Mouse (Mus musculus): Measurements from ENCODE around the gene Apoa4. TPM values are rescaled to one million over a fixed set of nuclear protein-coding genes. Genes with fewer than 3 reads are reported as not detected.

Gene Apoa4
- not detected for total RNA-seq (2022)

DNA sequence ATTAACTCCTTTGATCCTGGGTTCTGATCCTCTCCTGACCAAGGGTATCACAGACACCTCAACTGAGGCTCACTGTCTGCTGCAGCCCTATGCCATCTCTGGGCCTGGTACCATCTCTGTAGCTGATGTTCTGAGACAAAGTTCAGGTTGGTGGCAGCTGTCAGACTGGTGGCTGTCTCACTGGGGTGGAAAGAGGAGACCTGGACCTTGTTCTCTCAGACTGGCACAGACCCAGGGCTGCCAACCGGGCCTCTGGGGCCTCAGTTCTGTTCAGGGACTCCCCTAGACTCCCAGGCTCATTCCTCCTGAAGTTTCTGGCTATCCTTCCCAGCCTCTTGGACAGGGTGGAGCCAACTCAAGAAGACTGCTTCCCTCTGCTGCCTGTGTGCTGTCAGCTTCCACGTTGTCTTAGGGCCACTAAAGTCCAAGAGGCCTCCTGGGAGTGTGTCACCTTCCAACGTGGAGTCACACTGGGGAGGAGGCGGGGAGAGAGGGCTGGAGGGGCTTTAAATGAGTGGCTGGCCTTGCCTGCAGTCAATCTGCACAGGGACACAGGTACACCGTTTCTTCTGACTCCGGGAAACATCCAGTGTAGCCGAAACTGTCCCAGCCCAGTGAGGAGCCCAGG is at the start of gene Apoa4:
Gene Apoa4, plus strand, starts transcription at position 171 of the 628 bp plus-strand sequence.
- DNase-seq (ENCODE audit: low spot score in 2 of 2): no peak

DNA sequence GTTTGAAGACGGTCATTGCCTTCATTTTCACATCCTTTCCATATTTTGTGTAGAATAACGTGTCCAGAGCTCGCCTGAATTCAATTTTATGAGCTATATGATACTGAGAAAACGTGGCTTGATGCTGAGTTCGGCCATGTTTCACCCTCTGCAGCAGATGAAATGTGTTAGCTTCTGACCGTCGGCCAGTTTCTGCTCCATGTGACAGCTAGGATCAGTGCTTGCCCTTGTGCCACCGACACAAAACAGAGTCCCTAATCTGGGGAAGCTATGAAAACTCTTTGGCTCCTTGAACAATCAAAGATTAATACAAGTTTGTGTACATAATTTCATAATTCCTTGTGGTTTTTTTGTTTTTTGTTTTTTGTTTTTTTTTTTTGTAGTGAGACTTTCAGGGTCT is 49.3 kb upstream of the Apoa4 start:
- no peak for DNase-seq (ENCODE audit: low spot score in 2 of 2)

DNA sequence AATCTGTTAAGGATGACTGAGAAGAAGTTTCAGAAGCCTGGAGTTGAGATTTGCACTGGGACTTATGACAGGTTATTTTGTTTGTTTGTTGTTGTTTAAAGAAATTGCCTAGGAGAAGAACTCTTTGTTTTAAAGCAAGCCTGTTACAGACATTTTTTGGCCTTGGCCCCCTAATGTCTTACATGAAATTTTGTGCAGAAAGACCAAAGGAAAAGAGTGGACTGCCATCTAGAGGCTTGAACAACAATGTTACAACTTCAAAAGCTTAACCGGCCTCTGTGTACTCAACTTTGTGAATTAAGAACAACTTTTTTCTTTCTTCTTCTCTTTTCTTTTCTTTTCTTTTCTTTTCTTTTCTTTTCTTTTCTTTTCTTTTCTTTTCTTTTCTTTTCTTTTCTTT is 48.9 kb upstream of the Apoa4 start:
- DNase-seq (ENCODE audit: low spot score in 2 of 2): no peak

DNA sequence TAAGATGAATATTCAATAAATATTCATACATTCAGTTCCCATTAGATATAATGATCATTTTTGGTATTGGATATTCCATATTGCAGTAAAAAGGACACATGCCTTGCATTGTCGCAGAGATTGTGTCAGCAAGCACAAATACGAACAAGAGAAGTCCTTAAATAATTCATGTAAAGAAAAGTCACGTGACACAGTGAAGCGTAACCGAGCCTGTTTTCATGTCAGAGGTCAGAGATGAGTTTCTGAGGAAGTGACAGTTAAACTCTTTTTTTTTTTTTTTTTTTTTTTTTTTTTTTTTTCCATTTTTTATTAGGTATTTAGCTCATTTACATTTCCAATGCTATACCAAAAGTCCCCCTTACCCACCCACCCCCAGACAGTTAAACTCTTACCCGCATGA is 47.9 kb upstream of the Apoa4 start:
- DNase-seq (ENCODE audit: low spot score in 2 of 2): no peak

DNA sequence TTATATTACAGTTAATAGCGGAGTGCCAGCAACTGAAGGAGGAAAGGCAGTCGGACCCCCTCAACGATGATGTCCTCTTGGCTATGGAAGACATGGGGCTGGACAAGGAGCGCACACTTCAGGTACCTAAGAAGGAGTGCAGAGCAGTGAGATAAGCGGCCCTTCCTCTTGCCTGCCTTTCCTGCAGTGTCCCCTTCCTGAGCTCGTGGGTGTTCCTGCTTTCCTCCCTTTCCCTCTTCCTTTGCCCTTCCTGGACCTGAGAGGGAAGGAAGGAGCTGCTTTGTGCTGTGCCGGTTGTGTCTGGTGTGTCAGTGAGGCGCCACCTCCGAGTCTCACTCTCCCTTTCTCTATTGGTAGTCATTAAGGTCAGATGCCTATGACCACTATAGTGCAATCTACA is 45.7 kb upstream of the Apoa4 start:
- DNase-seq (ENCODE audit: low spot score in 2 of 2): no peak

DNA sequence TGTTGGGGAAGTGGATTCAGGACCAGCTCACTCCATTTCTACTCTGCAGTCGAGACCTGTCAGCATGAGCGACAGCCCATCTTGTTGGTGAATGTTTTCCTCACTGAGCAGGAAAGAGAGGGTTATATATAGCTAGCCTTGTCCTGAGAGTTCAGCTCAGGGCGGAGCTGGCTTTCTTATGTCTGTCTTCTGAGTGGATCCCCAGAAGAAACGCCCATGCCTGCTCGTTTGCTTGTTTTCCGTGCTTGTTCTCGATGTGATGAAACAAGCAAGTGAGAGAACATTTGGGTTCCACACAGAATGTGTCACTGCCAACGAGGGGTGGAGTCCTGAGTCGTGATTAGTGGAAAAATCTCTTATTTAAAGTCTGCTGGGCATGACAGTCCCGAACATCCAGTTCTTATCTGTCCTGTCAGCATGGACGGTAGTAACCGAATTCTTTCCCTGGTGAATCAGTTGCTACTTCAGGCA is 43.8 kb upstream of the Apoa4 start:
- no peak for DNase-seq (ENCODE audit: low spot score in 2 of 2)

DNA sequence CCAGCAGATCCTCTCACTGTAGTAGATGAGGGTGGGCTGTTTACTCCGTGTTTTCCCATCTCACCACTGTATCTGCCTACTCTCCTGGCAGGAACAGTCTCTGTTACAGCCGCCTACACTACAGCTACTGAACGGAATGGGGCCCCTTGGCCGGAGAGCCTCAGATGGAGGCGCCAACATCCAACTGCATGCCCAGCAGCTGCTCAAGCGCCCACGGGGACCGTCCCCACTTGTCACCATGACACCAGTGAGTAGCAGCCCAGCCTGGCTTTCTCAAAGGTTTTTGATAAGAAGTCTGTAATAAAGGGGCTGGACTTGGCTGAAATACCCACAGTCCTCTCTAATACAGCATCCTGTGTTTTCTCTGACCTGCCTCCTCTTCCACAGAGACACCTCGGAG is 42.0 kb upstream of the Apoa4 start:
- DNase-seq (ENCODE audit: low spot score in 2 of 2): peak in 1 of 2 experiments; percentile 47

DNA sequence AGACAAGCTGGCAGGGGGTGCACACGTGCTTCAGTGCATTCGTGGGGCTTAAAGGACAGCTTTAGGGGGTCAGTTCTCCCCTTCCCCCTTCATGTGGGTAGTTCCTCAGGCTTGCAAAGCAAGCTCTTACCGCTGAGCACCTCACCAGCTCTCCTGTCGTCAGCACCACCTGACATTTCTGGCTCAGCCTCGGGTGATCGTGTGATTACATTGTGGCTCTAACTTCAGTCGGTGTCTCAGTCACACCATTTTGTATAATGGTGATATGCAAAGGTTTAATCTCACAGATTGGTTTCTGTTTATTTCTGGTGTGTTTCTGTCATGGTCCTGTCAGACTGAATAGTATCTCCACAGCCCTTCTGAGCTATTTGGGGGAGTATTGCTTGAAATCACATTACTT is 41.6 kb upstream of the Apoa4 start:
- no peak for DNase-seq (ENCODE audit: low spot score in 2 of 2)

DNA sequence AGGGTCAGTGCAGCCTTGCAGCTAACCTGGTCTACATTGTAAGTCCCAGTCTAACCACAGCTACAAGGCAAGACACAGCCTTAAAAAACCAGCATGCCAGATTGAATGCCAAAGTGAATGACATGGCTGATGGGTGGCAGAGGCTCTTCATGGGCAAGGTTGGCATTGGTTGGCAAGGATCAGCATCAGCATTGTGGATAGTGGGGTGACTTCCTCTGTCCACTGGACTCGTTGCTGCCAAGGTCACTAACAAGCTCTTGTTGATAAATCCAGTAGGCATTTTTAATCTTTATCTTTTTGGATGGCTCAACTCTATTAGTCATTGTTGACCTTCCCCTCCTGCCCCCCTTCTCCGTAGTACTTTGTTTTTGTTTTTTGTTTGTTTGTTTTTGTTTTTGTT is 40.9 kb upstream of the Apoa4 start:
- no peak for DNase-seq (ENCODE audit: low spot score in 2 of 2)

DNA sequence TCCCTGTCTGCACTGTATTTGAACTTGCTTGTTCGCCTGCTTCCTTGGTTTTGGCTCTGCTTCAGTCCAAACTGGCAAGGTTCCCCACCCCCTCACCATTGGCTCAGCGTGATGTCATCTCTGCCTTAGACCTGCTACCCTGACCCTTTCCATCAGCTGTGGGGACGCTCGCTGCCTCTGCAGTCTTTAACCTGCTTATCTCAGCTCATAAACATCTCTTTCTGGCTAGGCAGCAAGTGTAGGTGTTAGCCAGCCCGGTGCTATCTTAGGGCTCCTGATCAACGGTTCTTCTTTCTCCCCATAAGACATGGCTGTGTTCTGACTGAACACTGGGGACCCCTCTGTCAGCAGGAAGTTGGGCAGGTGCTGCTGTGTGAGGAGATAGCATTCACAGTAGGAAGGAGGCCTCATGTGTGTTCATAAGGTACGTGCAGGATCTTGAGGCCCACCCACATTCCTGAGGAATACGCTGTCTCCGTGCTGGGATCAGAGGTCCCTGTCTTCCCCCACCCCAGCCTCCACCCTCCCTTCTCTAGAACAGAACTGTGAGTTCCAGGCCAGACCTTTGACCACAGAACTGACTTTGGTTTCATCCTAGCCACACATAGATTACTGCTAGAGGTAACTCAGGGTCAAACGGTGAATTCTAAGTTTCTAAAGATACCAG is 33.5 kb upstream of the Apoa4 start:
- DNase-seq (ENCODE audit: low spot score in 2 of 2): no peak

DNA sequence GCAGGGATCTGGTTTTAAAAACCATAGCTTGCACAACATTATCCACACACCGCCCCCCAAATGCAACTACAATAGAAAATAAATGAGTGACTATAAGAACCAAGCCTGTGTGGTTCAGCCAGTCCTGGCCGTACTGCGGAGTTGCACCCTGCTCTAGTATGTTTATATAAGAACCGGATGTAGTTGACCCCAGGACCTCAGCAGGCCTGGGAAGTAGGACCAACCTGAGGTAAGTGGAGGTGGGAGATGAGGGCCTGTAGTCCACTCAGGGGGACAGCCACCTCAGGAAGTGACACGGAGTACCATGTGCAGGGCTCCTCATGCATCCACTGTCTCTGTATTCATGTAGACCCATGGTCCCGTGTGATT is 33.0 kb upstream of the Apoa4 start:
- DNase-seq (ENCODE audit: low spot score in 2 of 2): no peak

DNA sequence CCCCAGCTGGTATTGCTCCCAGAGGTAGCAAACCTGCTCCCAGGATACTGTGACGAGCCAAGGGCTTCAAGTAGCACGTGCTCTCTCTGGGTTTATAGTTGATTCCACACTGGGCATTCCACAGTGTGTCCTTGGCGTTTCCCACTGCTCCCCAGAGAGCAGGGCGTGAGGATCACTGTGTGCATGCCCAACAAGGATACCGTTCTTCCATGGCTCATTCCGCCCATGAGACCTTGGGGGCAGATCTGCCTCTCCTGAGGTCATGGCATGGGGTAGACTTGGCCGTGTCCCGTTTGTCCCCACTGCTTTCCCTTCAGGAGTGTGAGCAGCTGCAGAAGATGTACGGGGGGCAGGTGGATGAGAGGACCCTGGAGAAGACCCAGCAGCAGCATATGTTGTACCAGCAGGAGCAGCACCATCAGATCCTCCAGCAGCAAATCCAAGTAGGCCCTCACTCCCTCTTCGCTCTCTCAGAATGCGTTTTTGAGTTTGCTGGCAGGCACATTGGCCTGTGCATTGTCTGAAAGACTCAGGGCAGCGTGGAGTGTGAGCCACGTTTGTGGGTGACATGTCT is 32.0 kb upstream of the Apoa4 start:
- DNase-seq (ENCODE audit: low spot score in 2 of 2): no peak

DNA sequence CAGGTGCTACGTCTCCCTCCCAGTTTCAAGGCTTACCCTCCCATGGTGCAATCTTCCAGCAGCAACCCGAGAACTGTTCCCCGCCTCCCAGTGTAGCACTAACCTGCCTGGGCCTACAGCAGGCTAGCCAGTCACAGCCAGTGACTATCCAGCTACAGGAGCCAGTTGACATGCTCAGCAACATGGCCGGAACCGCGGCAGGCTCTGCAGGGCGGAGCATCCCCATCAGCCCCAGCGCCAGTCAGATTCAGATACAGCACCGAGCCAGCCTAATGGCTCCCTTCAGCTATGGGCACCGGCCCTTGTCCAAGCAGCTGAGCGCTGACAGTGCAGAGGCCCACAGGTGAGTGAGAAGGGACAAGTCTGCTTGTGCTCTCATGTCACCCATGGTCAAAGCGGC is 30.0 kb upstream of the Apoa4 start:
- no peak for DNase-seq (ENCODE audit: low spot score in 2 of 2)

DNA sequence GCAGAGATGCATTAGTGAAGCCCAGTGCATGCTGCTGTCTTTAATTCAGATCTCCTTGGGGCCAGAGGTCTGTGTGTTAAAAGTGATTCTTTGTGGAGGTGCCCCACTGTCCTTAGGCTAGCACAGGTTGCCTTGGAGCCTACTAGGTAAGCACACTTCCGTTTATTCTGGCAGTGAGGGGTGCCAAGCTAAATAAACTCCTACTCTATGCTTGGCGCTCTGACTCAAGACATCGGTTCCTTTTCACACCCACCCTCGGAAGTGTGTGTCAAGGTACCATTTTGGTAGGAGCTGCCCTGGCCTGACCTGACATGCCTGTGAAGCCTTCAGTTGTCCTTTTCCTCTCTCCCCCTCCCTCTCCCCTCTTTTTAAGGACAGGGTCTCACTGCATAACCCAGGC is 26.2 kb upstream of the Apoa4 start:
- no peak for DNase-seq (ENCODE audit: low spot score in 2 of 2)

DNA sequence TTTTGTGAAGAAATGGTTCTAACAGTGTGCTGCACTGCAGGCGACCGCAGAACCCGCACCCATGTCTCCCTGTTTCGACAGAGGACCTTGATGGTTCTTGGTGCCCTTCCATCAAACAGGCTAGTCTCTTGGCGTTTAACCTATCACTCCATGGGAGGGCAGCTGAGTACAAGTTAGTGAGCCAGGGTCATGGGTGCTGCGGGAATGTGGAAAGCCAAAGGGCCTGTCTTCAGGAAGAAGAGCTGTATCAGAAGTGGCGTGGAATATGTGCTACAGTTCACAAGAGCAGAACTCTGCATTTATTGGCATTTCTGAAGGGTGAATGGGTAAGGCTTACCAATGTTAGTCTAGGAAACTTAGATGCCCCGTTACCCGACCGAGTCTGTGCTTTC is 25.6 kb upstream of the Apoa4 start:
- DNase-seq (ENCODE audit: low spot score in 2 of 2): no peak

DNA sequence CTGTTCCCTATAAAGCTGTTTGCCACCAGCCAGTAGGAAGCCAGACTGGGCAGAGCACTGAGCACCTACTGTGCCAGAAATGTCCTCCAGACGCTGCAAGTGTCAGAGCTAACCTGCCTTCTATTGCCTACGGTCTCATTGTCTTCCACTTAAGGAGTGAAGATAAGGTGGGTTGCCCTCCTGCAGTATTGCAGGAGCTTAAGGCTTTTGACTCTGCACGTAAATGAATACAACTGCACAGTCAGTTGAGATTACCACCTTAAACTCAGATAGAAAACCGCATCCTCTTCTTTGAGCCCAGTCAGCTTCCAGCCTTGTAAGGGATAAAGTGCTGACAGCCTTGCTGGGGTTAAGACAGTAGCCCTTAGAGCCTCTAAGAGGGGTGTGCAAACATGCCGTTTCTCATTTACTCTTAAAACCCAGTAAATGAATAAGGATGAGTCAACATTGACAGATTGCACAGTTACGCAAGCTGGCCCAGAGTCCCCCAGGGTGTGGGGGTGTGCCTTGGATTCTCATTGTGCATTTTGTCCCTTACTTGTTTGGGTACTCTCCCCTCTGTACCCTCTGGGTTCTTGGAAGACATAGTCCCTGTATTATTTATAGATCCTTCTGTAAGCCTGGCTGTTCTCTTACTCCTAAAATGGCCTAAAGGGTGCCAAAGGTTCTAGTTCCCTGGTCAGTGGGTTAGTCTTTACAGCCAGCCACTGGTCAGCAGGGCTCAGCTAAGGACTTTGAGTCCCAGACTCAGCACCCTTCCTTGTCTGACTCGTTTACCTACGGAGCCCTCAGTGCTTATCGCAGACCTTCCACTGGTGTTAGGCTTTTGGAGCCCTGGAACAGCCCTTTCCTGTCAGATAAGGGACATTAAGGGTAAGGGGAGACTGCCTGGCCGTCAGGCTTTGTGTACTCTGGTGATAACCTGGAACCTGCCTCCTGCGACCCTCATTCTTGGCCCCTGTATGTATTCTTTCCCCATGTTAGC is 24.9 kb upstream of the Apoa4 start:
- DNase-seq (ENCODE audit: low spot score in 2 of 2): no peak

DNA sequence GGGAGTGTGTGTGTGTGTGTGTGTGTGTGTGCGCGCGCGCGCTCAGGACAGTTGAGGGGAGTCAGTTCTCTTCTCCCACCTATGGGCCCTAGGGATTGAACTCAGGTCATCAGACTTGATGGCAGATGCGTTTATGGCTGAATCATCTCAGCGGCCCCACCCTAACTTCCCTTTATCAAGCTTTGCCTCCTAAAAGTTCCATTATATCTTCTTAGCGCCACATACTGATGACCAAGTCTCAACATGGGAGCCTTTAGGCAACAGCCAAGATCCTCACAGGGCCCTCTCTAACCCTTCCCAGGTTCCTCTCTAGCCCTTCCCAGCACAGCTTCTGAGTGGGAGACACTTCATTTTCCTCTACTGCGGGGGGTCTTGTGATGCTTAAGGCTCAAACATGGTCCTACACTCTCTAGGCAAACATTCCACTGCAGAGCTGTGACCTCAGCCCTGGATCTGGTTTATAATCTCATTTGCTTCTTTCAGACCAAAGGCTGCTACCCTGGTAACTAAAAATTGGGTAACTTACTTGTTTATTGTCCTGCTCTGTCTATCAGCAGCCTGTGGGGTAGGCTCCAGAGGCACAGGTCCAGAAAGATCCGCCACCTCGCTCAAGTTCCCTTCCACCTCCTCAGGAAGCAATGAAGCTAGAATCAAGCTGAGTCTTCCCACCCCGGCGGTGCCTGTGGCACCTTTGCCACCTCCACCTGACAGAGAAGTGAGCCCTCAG is 23.6 kb upstream of the Apoa4 start:
- DNase-seq (ENCODE audit: low spot score in 2 of 2): no peak

DNA sequence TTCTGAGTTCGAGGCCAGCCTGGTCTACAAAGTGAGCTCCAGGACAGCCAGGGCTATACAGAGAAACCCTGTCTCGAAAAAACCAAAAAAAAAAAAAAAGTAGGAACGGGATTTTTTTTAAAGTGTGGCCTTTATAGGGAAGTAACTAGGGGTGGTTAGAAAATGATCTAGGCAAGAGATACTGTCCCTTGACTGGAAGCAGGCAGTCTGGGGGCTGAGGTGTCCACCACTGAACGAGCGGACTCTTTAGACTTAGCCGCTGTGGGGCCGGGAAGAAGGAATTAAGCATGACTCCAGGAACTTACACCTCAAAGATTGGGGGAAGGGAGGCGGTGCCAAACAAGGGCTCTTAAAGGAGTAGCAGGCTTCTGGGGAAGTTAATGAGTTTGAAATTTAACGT is 22.3 kb upstream of the Apoa4 start:
- DNase-seq (ENCODE audit: low spot score in 2 of 2): no peak

DNA sequence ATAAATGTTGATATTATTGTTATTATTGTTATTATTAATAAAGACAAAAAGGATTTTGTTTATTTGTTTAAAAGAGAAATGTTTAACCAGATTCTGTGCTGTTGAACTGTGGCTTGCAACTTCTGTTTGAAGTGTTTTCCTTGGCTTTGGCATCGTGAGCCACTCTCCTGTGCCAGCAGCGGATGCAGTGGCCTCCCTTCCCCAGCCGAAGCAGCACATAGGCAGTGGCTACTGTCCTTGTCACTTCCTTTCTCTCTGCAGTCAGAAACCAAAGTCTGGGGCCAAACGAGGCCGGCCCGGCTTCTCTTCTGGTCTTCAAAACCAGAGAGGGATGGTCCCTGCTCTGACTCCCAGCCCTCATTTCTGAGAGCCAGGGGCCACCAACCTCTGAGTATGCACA is 17.4 kb upstream of the Apoa4 start:
- no peak for DNase-seq (ENCODE audit: low spot score in 2 of 2)

DNA sequence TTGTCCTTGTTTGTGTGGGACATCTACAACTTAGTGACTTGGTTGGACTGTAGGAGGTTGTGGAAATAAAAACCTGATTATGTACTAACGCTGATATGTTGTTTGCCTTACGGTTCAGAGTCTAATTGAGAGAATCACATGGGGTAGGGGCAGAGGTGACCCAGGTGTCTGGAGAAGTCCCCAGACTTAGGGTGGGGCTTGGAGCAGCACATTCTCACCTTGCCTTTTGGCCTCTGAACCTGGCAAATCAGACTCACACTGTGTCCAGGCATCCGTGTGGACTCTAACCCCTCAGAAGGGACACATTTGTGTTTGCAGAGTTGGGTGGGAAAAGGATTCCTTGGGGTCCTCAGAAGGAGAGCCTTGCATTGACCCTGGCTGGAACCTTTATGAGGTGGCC is 16.4 kb upstream of the Apoa4 start:
- no peak for DNase-seq (ENCODE audit: low spot score in 2 of 2)

DNA sequence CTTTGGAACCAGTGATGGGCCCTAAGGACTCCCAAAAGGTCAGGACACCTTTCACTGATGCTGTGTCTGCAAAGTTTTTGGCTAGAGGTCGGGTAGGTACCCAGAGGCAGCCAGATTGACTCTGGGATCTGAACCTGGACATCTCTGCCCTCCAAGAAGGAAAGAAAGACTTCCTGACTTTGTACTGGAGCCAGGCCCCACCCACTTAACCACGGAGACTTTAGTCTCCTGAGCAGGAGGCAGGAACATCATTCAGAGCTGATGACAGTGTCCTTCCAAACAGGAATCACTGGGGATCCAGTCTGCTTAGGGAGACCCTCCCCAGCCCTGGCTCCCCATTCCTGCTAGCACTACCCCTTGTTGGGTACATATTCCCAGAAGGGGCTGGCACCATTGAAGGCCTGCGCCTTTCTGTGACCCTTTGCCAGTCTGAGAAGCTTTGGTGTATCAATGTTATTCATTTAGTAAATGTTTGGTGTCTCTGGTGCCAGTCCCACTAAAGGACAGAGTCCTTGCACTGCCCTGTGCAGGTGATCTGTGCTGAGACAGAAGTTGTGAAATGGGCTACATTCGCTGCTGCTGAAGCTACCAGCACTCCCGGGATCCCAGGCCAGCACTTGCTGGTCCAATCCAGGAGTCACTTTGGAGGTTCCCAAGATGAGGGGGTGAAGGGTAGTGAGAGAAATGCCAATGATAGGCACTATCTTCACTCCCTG is 15.4 kb upstream of the Apoa4 start:
- no peak for DNase-seq (ENCODE audit: low spot score in 2 of 2)
